Mouse (Mus musculus) limb, embryonic 12.5 days (tissue): ENCODE measurements at regions not wholly inside any gene's neighbourhood (a gene's known extent, or its start where the extent isn't known, plus 50 kb on each side); places are given as distances from the start of the nearest gene placed in this dataset.
"Not testable (repeated sequence)": the region's sequence is repeated elsewhere in the genome, so short reads cannot be mapped to it uniquely, and the experiment has no call there.

Experiments
- ATAC-seq: fragments of 200-750 bp; cut with Nextera tagmentation; 2 replicates; pipeline ENCODE4 v1.8.0; 2017; ENCODE audit warnings: low read depth, moderate TSS enrichment; ENCODE audit not compliant: insufficient number of reproducible peaks, insufficient read depth, low FRiP score, low TSS enrichment
- H3K27ac ChIP-seq: fragments of 300-500 bp; sonication (generic); 2 replicates; pipeline ENCODE4 v1.5.1; 2016; ENCODE audit warnings: mild to moderate bottlenecking, moderate library complexity
- H3K27me3 ChIP-seq: fragments of 300-500 bp; sonication (generic); 2 replicates; pipeline ENCODE4 v1.6.1; 2016; ENCODE audit warnings: mild to moderate bottlenecking, moderate library complexity
- H3K36me3 ChIP-seq: fragments of 300-500 bp; sonication (generic); 2 replicates; pipeline ENCODE4 v1.6.1; 2016; ENCODE audit warnings: mild to moderate bottlenecking, moderate library complexity
- H3K4me1 ChIP-seq: fragments of 300-500 bp; sonication (generic); replicated peaks from 2 replicates; pipeline ENCODE4 v1.6.1; 2016
- H3K4me2 ChIP-seq: fragments of 300-500 bp; sonication (generic); 2 replicates; pipeline ENCODE4 v1.6.1; 2016; ENCODE audit warnings: mild to moderate bottlenecking, moderate library complexity
- H3K4me3 ChIP-seq: fragments of 300-500 bp; sonication (generic); replicated peaks from 2 replicates; pipeline ENCODE4 v1.5.1; 2016; ENCODE audit warnings: mild to moderate bottlenecking
- H3K9ac ChIP-seq: fragments of 300-500 bp; sonication (generic); replicated peaks from 2 replicates; pipeline ENCODE4 v1.6.1; 2016; ENCODE audit warnings: mild to moderate bottlenecking, moderate library complexity
- H3K9me3 ChIP-seq: fragments of 300-500 bp; sonication (generic); 2 replicates; pipeline ENCODE4 v1.6.1; 2016; ENCODE audit warnings: mild to moderate bottlenecking, moderate library complexity
- WGBS: fragments of 180-500 bp; shearing (Covaris S2); methylation state at CpG from one replicate; pipeline ENCODE4 v1.1.7; 2016; 5-methylcytosine and 5-hydroxymethylcytosine counted together

- Histone ChIP-seq H3K9me3 (no peaks in the 10 kb centered on the region), H3K27me3 (no peaks in the 10 kb centered on the region), H3K4me2 (no peak overlapping the region), H3K4me3 (no peak overlapping the region), H3K4me1 (no peaks in the 10 kb centered on the region), H3K9ac (no peak overlapping the region), H3K27ac (no peak overlapping the region), H3K36me3 (no peaks in the 10 kb centered on the region)
- 84% methylated on average over 9 of the region's 9 CpGs for WGBS
- ATAC-seq, result no peak
Observed at GRCm38 (mm10) chr13:107573499-107574355, 470.5 kb upstream of the Smim15 start.

- H3K9ac ChIP-seq, result no peak overlapping the region
- H3K9me3 ChIP-seq, result no peaks in the 10 kb centered on the region
- no peak overlapping the region for H3K27ac ChIP-seq
- WGBS, result 80% methylated on average over 10 of the region's 10 CpGs
- H3K27me3 ChIP-seq, result no peaks in the 10 kb centered on the region
- no peak for ATAC-seq
- H3K4me3 ChIP-seq, result no peak overlapping the region
- no peaks in the 10 kb centered on the region for H3K4me1 ChIP-seq
- no peak overlapping the region for H3K4me2 ChIP-seq
- no peaks in the 10 kb centered on the region for H3K36me3 ChIP-seq
Observed at GRCm38 (mm10) chr13:107571539-107571938, 472.7 kb upstream of the Smim15 start.

- H3K4me2 ChIP-seq, result no peak overlapping the region
Observed at GRCm38 (mm10) chr13:107569477-107569876, 474.8 kb upstream of the Smim15 start.

GRCm38 (mm10) chr13:107568701-107569121 lies 475.5 kb upstream of the Smim15 start:
- no peak overlapping the region for H3K4me3 ChIP-seq
- H3K4me1 ChIP-seq, result no peaks in the 10 kb centered on the region
- H3K9ac ChIP-seq, result no peak overlapping the region
- no peaks in the 10 kb centered on the region for H3K36me3 ChIP-seq
- no peak overlapping the region for H3K27ac ChIP-seq
- no peak overlapping the region for H3K4me2 ChIP-seq
- no peaks in the 10 kb centered on the region for H3K27me3 ChIP-seq
- no peak for ATAC-seq
- H3K9me3 ChIP-seq, result no peaks in the 10 kb centered on the region
- 66% methylated on average over 7 of the region's 7 CpGs for WGBS

More at GRCm38 (mm10) chr13:107569477-107569876, 474.8 kb upstream of the Smim15 start:
- no peak overlapping the region for H3K9ac ChIP-seq
- no peaks in the 10 kb centered on the region for H3K4me1 ChIP-seq
- WGBS, result 87% methylated on average over 2 of the region's 2 CpGs
- ATAC-seq, result no peak
- no peaks in the 10 kb centered on the region for H3K36me3 ChIP-seq
- no peak overlapping the region for H3K27ac ChIP-seq
- H3K4me3 ChIP-seq, result no peak overlapping the region
- no peaks in the 10 kb centered on the region for H3K9me3 ChIP-seq
- H3K27me3 ChIP-seq, result no peaks in the 10 kb centered on the region

- no peak overlapping the region for H3K9ac ChIP-seq
- no peak for ATAC-seq
- 82% methylated on average over 1 of the region's 1 CpGs for WGBS
- no peaks in the 10 kb centered on the region for H3K9me3 ChIP-seq
- H3K27ac ChIP-seq, result no peak overlapping the region
- no peaks in the 10 kb centered on the region for H3K36me3 ChIP-seq
- no peaks in the 10 kb centered on the region for H3K4me1 ChIP-seq
- H3K4me3 ChIP-seq, result no peak overlapping the region
- no peaks in the 10 kb centered on the region for H3K27me3 ChIP-seq
- H3K4me2 ChIP-seq, result no peak overlapping the region
Observed at GRCm38 (mm10) chr13:107562463-107562862, 481.8 kb upstream of the Smim15 start.

- Histone ChIP-seq H3K4me3 (no peak overlapping the region), H3K36me3 (no peaks in the 10 kb centered on the region), H3K27ac (no peak overlapping the region), H3K9ac (no peak overlapping the region), H3K4me2 (no peak overlapping the region), H3K9me3 (no peaks in the 10 kb centered on the region), H3K4me1 (no peaks in the 10 kb centered on the region), H3K27me3 (no peaks in the 10 kb centered on the region)
- WGBS, result 71% methylated on average over 2 of the region's 2 CpGs
- no peak for ATAC-seq
Observed at GRCm38 (mm10) chr13:107561529-107561928, 482.7 kb upstream of the Smim15 start.

- no peak overlapping the region for H3K27ac ChIP-seq
- no peak for ATAC-seq
- no peak overlapping the region for H3K4me2 ChIP-seq
- H3K36me3 ChIP-seq, result no peaks in the 10 kb centered on the region
- no peaks in the 10 kb centered on the region for H3K9me3 ChIP-seq
- WGBS, result 81% methylated on average over 3 of the region's 3 CpGs
- no peak overlapping the region for H3K4me3 ChIP-seq
- H3K27me3 ChIP-seq, result no peaks in the 10 kb centered on the region
- no peak overlapping the region for H3K9ac ChIP-seq
- H3K4me1 ChIP-seq, result 0 out of 2 replicates have a peak, but pooled peaks cover 3% of the 10 kb centered on the region
Observed at GRCm38 (mm10) chr13:107555958-107556357, 488.3 kb upstream of the Smim15 start.

- Histone ChIP-seq H3K27me3 (no peaks in the 10 kb centered on the region), H3K27ac (no peak overlapping the region), H3K4me1 (0 out of 2 replicates have a peak, but pooled peaks cover 3% of the 10 kb centered on the region), H3K4me2 (no peak overlapping the region), H3K9me3 (no peaks in the 10 kb centered on the region), H3K9ac (no peak overlapping the region), H3K36me3 (no peaks in the 10 kb centered on the region), H3K4me3 (no peak overlapping the region)
- 66% methylated on average over 3 of the region's 3 CpGs for WGBS
- no peak for ATAC-seq
Observed at GRCm38 (mm10) chr13:107554091-107554490, 490.2 kb upstream of the Smim15 start.

- WGBS, result 93% methylated on average over 4 of the region's 4 CpGs
- no peak for ATAC-seq
- H3K4me2 ChIP-seq, result no peak overlapping the region
Observed at GRCm38 (mm10) chr13:107552165-107552564, 492.1 kb upstream of the Smim15 start.

GRCm38 (mm10) chr13:107549995-107550394 lies 494.3 kb upstream of the Smim15 start:
- 97% methylated on average over 7 of the region's 7 CpGs for WGBS

More at GRCm38 (mm10) chr13:107552165-107552564, 492.1 kb upstream of the Smim15 start:
- Histone ChIP-seq H3K9me3 (no peaks in the 10 kb centered on the region), H3K36me3 (no peaks in the 10 kb centered on the region), H3K4me3 (no peak overlapping the region), H3K9ac (no peak overlapping the region), H3K27me3 (no peaks in the 10 kb centered on the region), H3K27ac (no peak overlapping the region), H3K4me1 (0 out of 2 replicates have a peak, but pooled peaks cover 3% of the 10 kb centered on the region)

GRCm38 (mm10) chr13:107547073-107547472 lies 497.2 kb upstream of the Smim15 start:
- H3K9ac ChIP-seq, result no peak overlapping the region
- 57% methylated on average over 7 of the region's 7 CpGs for WGBS

More at GRCm38 (mm10) chr13:107549995-107550394, 494.3 kb upstream of the Smim15 start:
- H3K4me2 ChIP-seq, H3K9me3 ChIP-seq, H3K36me3 ChIP-seq, H3K4me1 ChIP-seq, H3K4me3 ChIP-seq, ATAC-seq, H3K9ac ChIP-seq, H3K27ac ChIP-seq, H3K27me3 ChIP-seq: not testable (repeated sequence)

More at GRCm38 (mm10) chr13:107547073-107547472, 497.2 kb upstream of the Smim15 start:
- H3K4me2 ChIP-seq, result no peak overlapping the region
- no peaks in the 10 kb centered on the region for H3K9me3 ChIP-seq
- H3K27ac ChIP-seq, result no peak overlapping the region
- no peak overlapping the region for H3K4me3 ChIP-seq
- ATAC-seq, result no peak
- H3K4me1 ChIP-seq, result no peaks in the 10 kb centered on the region; the same call in 1 of the 2 replicates
- no peaks in the 10 kb centered on the region for H3K36me3 ChIP-seq
- no peaks in the 10 kb centered on the region for H3K27me3 ChIP-seq
